Mouse (Mus musculus): ENCODE data around the gene Tmem60. TPM values are rescaled to one million over a fixed set of nuclear protein-coding genes. Genes with fewer than 3 reads are reported as not detected.

Gene Tmem60
- polyA plus RNA-seq (2015; fragmentation: Nextera tagmentation; extraction: Ambion mirVana) = 51.1 and 51.6 TPM in 2 replicates

- under 1% methylated on average over 94 of the region's 94 CpGs for WGBS
- peak within 1 kb of the TSS; percentile 91 for H3K4me3 ChIP-seq (ENCODE audit: low read length)
- peak within 1 kb of the TSS; percentile 73 for H3K4me2 ChIP-seq (ENCODE audit: low read depth, low read length)
- H3K27ac ChIP-seq (ENCODE audit: low read length) = peak within 1 kb of the TSS; percentile 97
- H3K27me3 ChIP-seq (ENCODE audit: control insufficient read depth, insufficient read depth, low read length) = no peaks in the 10 kb centered on the region
- H3K9ac ChIP-seq (ENCODE audit: low read length) = peak within 1 kb of the TSS; percentile 95
- H3K4me1 ChIP-seq (ENCODE audit: control insufficient read depth, insufficient read depth, low read length) = peaks cover 29% of the 10 kb centered on the region
- ATAC-seq (replicated peaks; ENCODE audit: extremely low read depth, insufficient read depth, low FRiP score) = peak; percentile 97
- peaks cover 9% of the 10 kb centered on the region for H3K36me3 ChIP-seq (ENCODE audit: control insufficient read depth, insufficient read depth)
- H3K9me3 ChIP-seq (replicated peaks; ENCODE audit: control insufficient read depth, low read length) = 0 out of 2 replicates have a peak, but pooled peaks cover 2% of the 10 kb centered on the region
Measured at GRCm38 (mm10) chr5:20881915-20882800, at the start of gene Tmem60, which contains the start of gene Phtf2. Tmem60 (plus strand) TSS chr5:20882191. Phtf2 (minus strand) TSS chr5:20882124.

- no peak for ATAC-seq (replicated peaks; ENCODE audit: extremely low read depth, insufficient read depth, low FRiP score)
- H3K36me3 ChIP-seq (ENCODE audit: control insufficient read depth, insufficient read depth) = no peaks in the 10 kb centered on the region
- WGBS = 97% methylated on average over 1 of the region's 1 CpGs
Measured at GRCm38 (mm10) chr5:20834399-20834798, 47.6 kb upstream of the Tmem60 start.

GRCm38 (mm10) chr5:20837082-20837481 is 44.9 kb upstream of the Tmem60 start:
- ATAC-seq (replicated peaks; ENCODE audit: extremely low read depth, insufficient read depth, low FRiP score) = no peak
- H3K36me3 ChIP-seq (ENCODE audit: control insufficient read depth, insufficient read depth) = no peaks in the 10 kb centered on the region
- H3K4me1 ChIP-seq (ENCODE audit: control insufficient read depth, insufficient read depth, low read length) = peaks cover 5% of the 10 kb centered on the region; the same call in 1 of the 2 replicates
- H3K4me3 ChIP-seq (ENCODE audit: low read length) = no peak overlapping the region
- H3K9ac ChIP-seq (ENCODE audit: low read length) = no peak overlapping the region
- H3K27ac ChIP-seq (ENCODE audit: low read length) = no peak overlapping the region
- 97% methylated on average over 1 of the region's 1 CpGs for WGBS
- no peak overlapping the region for H3K4me2 ChIP-seq (ENCODE audit: low read depth, low read length)
- no peaks in the 10 kb centered on the region for H3K9me3 ChIP-seq (replicated peaks; ENCODE audit: control insufficient read depth, low read length)
- H3K27me3 ChIP-seq (ENCODE audit: control insufficient read depth, insufficient read depth, low read length) = no peaks in the 10 kb centered on the region

More at GRCm38 (mm10) chr5:20834399-20834798, 47.6 kb upstream of the Tmem60 start:
- no peaks in the 10 kb centered on the region for H3K9me3 ChIP-seq (replicated peaks; ENCODE audit: control insufficient read depth, low read length)
- H3K27ac ChIP-seq (ENCODE audit: low read length) = no peak overlapping the region
- peaks cover 5% of the 10 kb centered on the region; the same call in 1 of the 2 replicates for H3K4me1 ChIP-seq (ENCODE audit: control insufficient read depth, insufficient read depth, low read length)
- no peaks in the 10 kb centered on the region for H3K27me3 ChIP-seq (ENCODE audit: control insufficient read depth, insufficient read depth, low read length)
- no peak overlapping the region for H3K9ac ChIP-seq (ENCODE audit: low read length)
- H3K4me2 ChIP-seq (ENCODE audit: low read depth, low read length) = no peak overlapping the region
- H3K4me3 ChIP-seq (ENCODE audit: low read length) = no peak overlapping the region

- H3K4me3 ChIP-seq (ENCODE audit: low read length) = no peak overlapping the region
- ATAC-seq (replicated peaks; ENCODE audit: extremely low read depth, insufficient read depth, low FRiP score) = no peak
- H3K4me1 ChIP-seq (ENCODE audit: control insufficient read depth, insufficient read depth, low read length) = peaks cover 7% of the 10 kb centered on the region
- no peak overlapping the region for H3K27ac ChIP-seq (ENCODE audit: low read length)
- H3K9me3 ChIP-seq (replicated peaks; ENCODE audit: control insufficient read depth, low read length) = no peaks in the 10 kb centered on the region
- no peak overlapping the region for H3K9ac ChIP-seq (ENCODE audit: low read length)
- H3K36me3 ChIP-seq (ENCODE audit: control insufficient read depth, insufficient read depth) = no peaks in the 10 kb centered on the region
- no peaks in the 10 kb centered on the region for H3K27me3 ChIP-seq (ENCODE audit: control insufficient read depth, insufficient read depth, low read length)
- 59% methylated on average over 2 of the region's 3 CpGs for WGBS
- H3K4me2 ChIP-seq (ENCODE audit: low read depth, low read length) = no peak overlapping the region
Measured at GRCm38 (mm10) chr5:20843405-20843804, 38.6 kb upstream of the Tmem60 start.

GRCm38 (mm10) chr5:20843816-20844215 is 38.2 kb upstream of the Tmem60 start:
- peaks cover 7% of the 10 kb centered on the region for H3K4me1 ChIP-seq (ENCODE audit: control insufficient read depth, insufficient read depth, low read length)
- no peaks in the 10 kb centered on the region for H3K9me3 ChIP-seq (replicated peaks; ENCODE audit: control insufficient read depth, low read length)
- H3K4me3 ChIP-seq (ENCODE audit: low read length) = no peak overlapping the region
- WGBS = 81% methylated on average over 2 of the region's 2 CpGs
- no peak overlapping the region for H3K27ac ChIP-seq (ENCODE audit: low read length)
- no peaks in the 10 kb centered on the region for H3K27me3 ChIP-seq (ENCODE audit: control insufficient read depth, insufficient read depth, low read length)
- H3K36me3 ChIP-seq (ENCODE audit: control insufficient read depth, insufficient read depth) = no peaks in the 10 kb centered on the region
- no peak overlapping the region for H3K4me2 ChIP-seq (ENCODE audit: low read depth, low read length)
- ATAC-seq (replicated peaks; ENCODE audit: extremely low read depth, insufficient read depth, low FRiP score) = no peak
- no peak overlapping the region for H3K9ac ChIP-seq (ENCODE audit: low read length)

GRCm38 (mm10) chr5:20847010-20847409 is 35.0 kb upstream of the Tmem60 start:
- no peak for ATAC-seq (replicated peaks; ENCODE audit: extremely low read depth, insufficient read depth, low FRiP score)
- Histone ChIP-seq H3K4me2 (ENCODE audit: low read depth, low read length) (no peak overlapping the region), H3K27ac (ENCODE audit: low read length) (no peak overlapping the region), H3K9me3 (replicated peaks; ENCODE audit: control insufficient read depth, low read length) (no peaks in the 10 kb centered on the region), H3K4me1 (ENCODE audit: control insufficient read depth, insufficient read depth, low read length) (peaks cover 2% of the 10 kb centered on the region; the same call in 1 of the 2 replicates), H3K4me3 (ENCODE audit: low read length) (no peak overlapping the region), H3K36me3 (ENCODE audit: control insufficient read depth, insufficient read depth) (no peaks in the 10 kb centered on the region), H3K9ac (ENCODE audit: low read length) (no peak overlapping the region), H3K27me3 (ENCODE audit: control insufficient read depth, insufficient read depth, low read length) (no peaks in the 10 kb centered on the region)
- WGBS = 95% methylated on average over 2 of the region's 2 CpGs

GRCm38 (mm10) chr5:20855066-20855465 is 26.9 kb upstream of the Tmem60 start:
- no peak overlapping the region for H3K4me2 ChIP-seq (ENCODE audit: low read depth, low read length)
- 0 out of 2 replicates have a peak, but pooled peaks cover 2% of the 10 kb centered on the region for H3K9me3 ChIP-seq (replicated peaks; ENCODE audit: control insufficient read depth, low read length)
- peaks cover 2% of the 10 kb centered on the region; the same call in 1 of the 2 replicates for H3K36me3 ChIP-seq (ENCODE audit: control insufficient read depth, insufficient read depth)
- no peak for ATAC-seq (replicated peaks; ENCODE audit: extremely low read depth, insufficient read depth, low FRiP score)
- no peak overlapping the region for H3K27ac ChIP-seq (ENCODE audit: low read length)
- peaks cover 5% of the 10 kb centered on the region; the same call in 1 of the 2 replicates for H3K4me1 ChIP-seq (ENCODE audit: control insufficient read depth, insufficient read depth, low read length)
- no peaks in the 10 kb centered on the region for H3K27me3 ChIP-seq (ENCODE audit: control insufficient read depth, insufficient read depth, low read length)
- no peak overlapping the region for H3K9ac ChIP-seq (ENCODE audit: low read length)
- no peak overlapping the region for H3K4me3 ChIP-seq (ENCODE audit: low read length)
- 88% methylated on average over 4 of the region's 4 CpGs for WGBS

GRCm38 (mm10) chr5:20858404-20858803 is 23.6 kb upstream of the Tmem60 start:
- H3K4me3 ChIP-seq (ENCODE audit: low read length) = no peak overlapping the region
- no peaks in the 10 kb centered on the region for H3K27me3 ChIP-seq (ENCODE audit: control insufficient read depth, insufficient read depth, low read length)
- no peak overlapping the region for H3K4me2 ChIP-seq (ENCODE audit: low read depth, low read length)
- peaks cover 2% of the 10 kb centered on the region; the same call in 1 of the 2 replicates for H3K4me1 ChIP-seq (ENCODE audit: control insufficient read depth, insufficient read depth, low read length)
- no peak overlapping the region for H3K27ac ChIP-seq (ENCODE audit: low read length)
- H3K9ac ChIP-seq (ENCODE audit: low read length) = no peak overlapping the region
- H3K36me3 ChIP-seq (ENCODE audit: control insufficient read depth, insufficient read depth) = peaks cover 2% of the 10 kb centered on the region; the same call in 1 of the 2 replicates
- no peak for ATAC-seq (replicated peaks; ENCODE audit: extremely low read depth, insufficient read depth, low FRiP score)
- 85% methylated on average over 2 of the region's 2 CpGs for WGBS
- H3K9me3 ChIP-seq (replicated peaks; ENCODE audit: control insufficient read depth, low read length) = 0 out of 2 replicates have a peak, but pooled peaks cover 2% of the 10 kb centered on the region

GRCm38 (mm10) chr5:20860565-20860964 is 21.4 kb upstream of the Tmem60 start:
- no peak overlapping the region for H3K9ac ChIP-seq (ENCODE audit: low read length)
- no peaks in the 10 kb centered on the region for H3K27me3 ChIP-seq (ENCODE audit: control insufficient read depth, insufficient read depth, low read length)
- H3K27ac ChIP-seq (ENCODE audit: low read length) = no peak overlapping the region
- ATAC-seq (replicated peaks; ENCODE audit: extremely low read depth, insufficient read depth, low FRiP score) = no peak
- peaks cover 2% of the 10 kb centered on the region; the same call in 1 of the 2 replicates for H3K36me3 ChIP-seq (ENCODE audit: control insufficient read depth, insufficient read depth)
- H3K4me1 ChIP-seq (ENCODE audit: control insufficient read depth, insufficient read depth, low read length) = 0 out of 2 replicates have a peak, but pooled peaks cover 2% of the 10 kb centered on the region
- no peak overlapping the region for H3K4me2 ChIP-seq (ENCODE audit: low read depth, low read length)
- 0 out of 2 replicates have a peak, but pooled peaks cover 2% of the 10 kb centered on the region for H3K9me3 ChIP-seq (replicated peaks; ENCODE audit: control insufficient read depth, low read length)
- WGBS = 86% methylated on average over 4 of the region's 4 CpGs
- H3K4me3 ChIP-seq (ENCODE audit: low read length) = no peak overlapping the region
